Mouse (Mus musculus): ENCODE data around the gene Krt80. TPM values are rescaled to one million over a fixed set of nuclear protein-coding genes. Genes with fewer than 3 reads are reported as not detected.

The Krt80 gene
- polyA plus RNA-seq (2014; fragmentation: Nextera tagmentation; extraction: Ambion mirVana), result 0.81 and 1.6 TPM in 2 replicates

- H3K27ac ChIP-seq (ENCODE audit: low read depth), result no peak within 1 kb of the TSS; the same call in 1 of the 2 replicates
- no peaks in the 10 kb centered on the region for H3K27me3 ChIP-seq (replicated peaks; ENCODE audit: control insufficient read depth, insufficient read depth, low read length)
- H3K9ac ChIP-seq (ENCODE audit: low read length), result no peak within 1 kb of the TSS
- 44% methylated on average over 22 of the region's 22 CpGs for WGBS
- H3K4me3 ChIP-seq (ENCODE audit: low read depth, low read length), result no peak within 1 kb of the TSS
- DNase-seq (ENCODE audit: low spot score) (peak; percentile 79), ATAC-seq (replicated peaks; ENCODE audit: low FRiP score, low TSS enrichment, low read depth) (peak; percentile 55; the same call in 1 of the 2 replicates)
- H3K9me3 ChIP-seq (ENCODE audit: control insufficient read depth, low read length), result no peaks in the 10 kb centered on the region
- peaks cover 17% of the 10 kb centered on the region for H3K4me1 ChIP-seq (replicated peaks; ENCODE audit: control insufficient read depth, insufficient read depth, low read length)
- no peaks in the 10 kb centered on the region for H3K36me3 ChIP-seq (ENCODE audit: control insufficient read depth, insufficient read depth, low read length)
- H3K4me2 ChIP-seq (ENCODE audit: low read length), result no peak within 1 kb of the TSS
These were observed at the start of gene Krt80 for GRCm38 (mm10) chr15:101370101-101370911. TSS of gene Krt80 (minus strand) at chr15:101370162.

- no peak overlapping the region for H3K27ac ChIP-seq (ENCODE audit: low read depth)
- no peaks in the 10 kb centered on the region for H3K9me3 ChIP-seq (ENCODE audit: control insufficient read depth, low read length)
- no peak overlapping the region for H3K4me3 ChIP-seq (ENCODE audit: low read depth, low read length)
- no peaks in the 10 kb centered on the region for H3K36me3 ChIP-seq (ENCODE audit: control insufficient read depth, insufficient read depth, low read length)
- 0 out of 2 replicates have a peak, but pooled peaks cover 3% of the 10 kb centered on the region for H3K4me1 ChIP-seq (replicated peaks; ENCODE audit: control insufficient read depth, insufficient read depth, low read length)
- no peaks in the 10 kb centered on the region for H3K27me3 ChIP-seq (replicated peaks; ENCODE audit: control insufficient read depth, insufficient read depth, low read length)
- H3K9ac ChIP-seq (ENCODE audit: low read length), result no peak overlapping the region
- WGBS, result 77% methylated on average over 4 of the region's 4 CpGs
- DNase-seq (ENCODE audit: low spot score) (no peak), ATAC-seq (replicated peaks; ENCODE audit: low FRiP score, low TSS enrichment, low read depth) (no peak)
- no peak overlapping the region for H3K4me2 ChIP-seq (ENCODE audit: low read length)
These were observed 49.0 kb upstream of the Krt80 start for GRCm38 (mm10) chr15:101418950-101419349.

DNA sequence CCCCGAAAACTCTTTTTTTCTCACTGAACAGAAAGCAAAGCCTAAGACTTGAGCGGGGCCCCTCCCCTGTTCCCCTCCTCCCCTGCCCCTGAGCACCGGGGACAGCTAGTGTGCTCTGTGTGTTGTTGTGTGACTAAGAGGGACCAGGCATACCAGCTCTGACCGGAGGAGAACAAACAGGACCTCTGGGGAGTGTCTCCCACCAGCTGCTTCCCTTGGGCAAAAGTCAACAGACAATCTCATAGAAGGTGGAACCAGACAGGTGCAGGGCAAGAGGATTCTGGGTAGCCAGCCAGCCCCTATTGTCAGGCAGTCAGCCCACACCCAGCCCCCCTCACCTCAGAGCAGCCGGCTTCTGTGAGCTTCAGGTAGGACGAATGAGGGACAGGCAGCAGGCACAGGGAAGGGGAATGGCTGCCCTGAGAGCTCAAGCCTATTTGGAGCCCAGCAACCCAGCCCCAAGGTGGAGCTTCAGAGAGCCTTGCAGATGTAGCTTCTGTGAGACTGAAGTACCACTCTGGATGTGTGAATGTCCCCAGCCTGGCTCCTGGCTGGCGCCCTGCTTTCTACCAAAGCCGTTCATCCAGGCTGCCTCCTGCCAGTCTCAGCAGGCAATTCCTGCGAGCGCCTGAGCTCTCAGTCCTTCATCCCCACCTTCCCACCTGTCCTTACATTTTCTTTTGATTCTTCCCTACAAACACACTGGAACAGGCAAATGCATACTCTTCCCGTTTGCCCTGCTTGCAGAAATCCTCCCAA lies 45.0 kb upstream of the Krt80 start:
- H3K36me3 ChIP-seq (ENCODE audit: control insufficient read depth, insufficient read depth, low read length), result no peaks in the 10 kb centered on the region
- no peak overlapping the region for H3K4me2 ChIP-seq (ENCODE audit: low read length)
- H3K9me3 ChIP-seq (ENCODE audit: control insufficient read depth, low read length), result no peaks in the 10 kb centered on the region

DNA sequence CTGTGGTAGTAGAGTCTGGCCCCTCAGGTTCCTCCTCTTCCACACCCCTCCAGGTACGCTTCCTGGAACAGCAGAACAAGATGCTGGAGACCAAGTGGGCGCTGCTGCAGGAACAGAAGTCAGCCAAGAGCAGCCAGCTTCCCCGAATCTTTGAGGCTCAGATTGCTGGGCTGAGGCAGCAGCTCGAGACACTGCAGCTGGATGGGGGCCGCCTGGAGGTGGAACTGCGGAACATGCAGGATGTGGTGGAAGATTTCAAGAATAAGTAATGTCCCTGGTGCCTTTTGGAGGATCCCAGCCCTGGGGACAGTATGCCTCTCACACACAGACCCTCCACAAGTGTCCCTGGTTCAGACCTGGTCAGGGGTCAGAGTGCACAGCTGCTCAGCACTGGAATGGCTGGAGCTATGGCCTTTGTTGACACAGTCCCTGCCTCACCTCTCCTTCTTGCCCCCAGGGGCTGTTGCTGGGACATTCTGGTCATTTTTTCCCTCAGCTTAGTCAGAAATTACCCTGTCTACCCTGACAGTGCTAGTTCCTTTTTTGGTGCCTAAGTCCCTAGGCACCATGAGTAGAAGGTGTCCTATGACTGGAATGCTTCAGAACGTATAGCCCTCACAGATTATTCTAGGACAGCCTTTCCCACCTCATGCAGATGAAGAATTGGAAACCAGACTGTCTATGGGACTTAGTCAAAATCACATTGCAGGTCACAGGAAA lies 44.1 kb upstream of the Krt80 start:
- Histone ChIP-seq H3K4me1 (replicated peaks; ENCODE audit: control insufficient read depth, insufficient read depth, low read length) (0 out of 2 replicates have a peak, but pooled peaks cover 3% of the 10 kb centered on the region), H3K36me3 (ENCODE audit: control insufficient read depth, insufficient read depth, low read length) (no peaks in the 10 kb centered on the region), H3K4me2 (ENCODE audit: low read length) (no peak overlapping the region; the same call in 1 of the 2 replicates), H3K4me3 (ENCODE audit: low read depth, low read length) (no peak overlapping the region), H3K27ac (ENCODE audit: low read depth) (no peak overlapping the region), H3K9me3 (ENCODE audit: control insufficient read depth, low read length) (no peaks in the 10 kb centered on the region), H3K27me3 (replicated peaks; ENCODE audit: control insufficient read depth, insufficient read depth, low read length) (peaks cover 8% of the 10 kb centered on the region; the same call in 1 of the 2 replicates), H3K9ac (ENCODE audit: low read length) (no peak overlapping the region)
- DNase-seq (ENCODE audit: low spot score) (no peak), ATAC-seq (replicated peaks; ENCODE audit: low FRiP score, low TSS enrichment, low read depth) (no peak)
- whole genome bisulfite sequencing, result 36% methylated on average over 7 of the region's 7 CpGs

More for the DNA sequence above, 45.0 kb upstream of the Krt80 start:
- Histone ChIP-seq H3K4me3 (ENCODE audit: low read depth, low read length) (no peak overlapping the region), H3K9ac (ENCODE audit: low read length) (no peak overlapping the region), H3K4me1 (replicated peaks; ENCODE audit: control insufficient read depth, insufficient read depth, low read length) (0 out of 2 replicates have a peak, but pooled peaks cover 5% of the 10 kb centered on the region), H3K27me3 (replicated peaks; ENCODE audit: control insufficient read depth, insufficient read depth, low read length) (peaks cover 8% of the 10 kb centered on the region; the same call in 1 of the 2 replicates), H3K27ac (ENCODE audit: low read depth) (no peak overlapping the region)
- WGBS, result 40% methylated on average over 11 of the region's 11 CpGs
- no peak for DNase-seq (ENCODE audit: low spot score)
- ATAC-seq (replicated peaks; ENCODE audit: low FRiP score, low TSS enrichment, low read depth), result peak; percentile 61

DNA sequence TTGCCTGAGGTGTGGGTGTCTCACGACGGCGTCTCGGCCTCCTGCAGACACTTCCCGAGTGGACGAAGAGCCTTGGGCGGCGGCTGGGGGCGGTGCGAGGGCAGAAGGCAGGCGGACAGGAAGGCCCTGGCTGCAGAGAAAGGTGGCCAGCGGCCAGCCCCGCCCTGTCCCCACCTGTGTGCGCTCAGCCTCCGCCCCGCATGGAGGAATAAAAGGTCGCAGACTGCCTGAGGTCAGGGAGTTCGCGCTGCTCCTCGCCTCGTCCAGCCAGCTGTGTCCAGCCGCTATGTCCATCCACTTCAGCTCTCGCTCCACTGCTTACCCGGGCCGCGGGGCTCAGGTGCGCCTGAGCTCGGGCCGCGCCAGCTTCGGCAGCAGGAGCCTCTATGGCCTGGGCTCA lies 42.2 kb upstream of the Krt80 start:
- peak overlapping the region; percentile 15 for H3K9ac ChIP-seq (ENCODE audit: low read length)
- peak overlapping the region; percentile 44 for H3K4me2 ChIP-seq (ENCODE audit: low read length)
- H3K4me1 ChIP-seq (replicated peaks; ENCODE audit: control insufficient read depth, insufficient read depth, low read length), result 0 out of 2 replicates have a peak, but pooled peaks cover 2% of the 10 kb centered on the region
- H3K4me3 ChIP-seq (ENCODE audit: low read depth, low read length), result peak overlapping the region; percentile 16
- H3K27ac ChIP-seq (ENCODE audit: low read depth), result peak overlapping the region; percentile 9
- peak; percentile 67 for DNase-seq (ENCODE audit: low spot score)
- WGBS, result 15% methylated on average over 31 of the region's 31 CpGs
- no peaks in the 10 kb centered on the region for H3K9me3 ChIP-seq (ENCODE audit: control insufficient read depth, low read length)
- no peaks in the 10 kb centered on the region for H3K36me3 ChIP-seq (ENCODE audit: control insufficient read depth, insufficient read depth, low read length)
- ATAC-seq (replicated peaks; ENCODE audit: low FRiP score, low TSS enrichment, low read depth), result no peak; the same call in 1 of the 2 replicates
- H3K27me3 ChIP-seq (replicated peaks; ENCODE audit: control insufficient read depth, insufficient read depth, low read length), result peaks cover 8% of the 10 kb centered on the region; the same call in 1 of the 2 replicates

DNA sequence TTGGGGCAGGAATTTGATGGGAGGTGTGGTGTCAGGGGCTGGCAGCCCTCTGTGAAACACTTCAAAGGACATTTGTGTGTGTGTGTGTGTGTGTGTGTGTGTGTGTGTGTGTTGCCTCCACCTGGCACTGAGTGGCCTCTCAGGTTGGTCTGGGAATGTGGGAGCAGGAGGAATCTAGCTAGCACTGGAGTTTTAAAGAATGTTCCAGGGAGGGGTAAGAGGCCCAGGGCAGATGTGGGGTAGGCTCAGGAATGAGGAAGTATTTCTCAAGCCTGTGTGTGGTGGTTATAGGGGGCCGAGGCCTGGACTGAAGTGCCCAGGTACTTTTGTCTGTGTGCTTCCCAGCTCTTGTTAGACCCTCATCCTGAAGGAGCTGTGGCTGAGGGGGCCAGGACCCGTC lies 40.8 kb upstream of the Krt80 start, which contains the start of gene Krt7:
TSS of gene Krt7 (plus strand) at position 269 of the 400 bp plus-strand sequence.
- Histone ChIP-seq H3K27ac (ENCODE audit: low read depth) (peak within 1 kb of the TSS; percentile 19), H3K27me3 (replicated peaks; ENCODE audit: control insufficient read depth, insufficient read depth, low read length) (peaks cover 8% of the 10 kb centered on the region; the same call in 1 of the 2 replicates), H3K9ac (ENCODE audit: low read length) (no peak within 1 kb of the TSS; the same call in 1 of the 2 replicates), H3K4me3 (ENCODE audit: low read depth, low read length) (peak within 1 kb of the TSS; percentile 16), H3K4me1 (replicated peaks; ENCODE audit: control insufficient read depth, insufficient read depth, low read length) (0 out of 2 replicates have a peak, but pooled peaks cover 2% of the 10 kb centered on the region), H3K9me3 (ENCODE audit: control insufficient read depth, low read length) (no peaks in the 10 kb centered on the region), H3K4me2 (ENCODE audit: low read length) (peak within 1 kb of the TSS; percentile 44), H3K36me3 (ENCODE audit: control insufficient read depth, insufficient read depth, low read length) (no peaks in the 10 kb centered on the region)
- DNase-seq (ENCODE audit: low spot score) (no peak), ATAC-seq (replicated peaks; ENCODE audit: low FRiP score, low TSS enrichment, low read depth) (peak; percentile 37)
- WGBS, result 25% methylated on average over 2 of the region's 2 CpGs

DNA sequence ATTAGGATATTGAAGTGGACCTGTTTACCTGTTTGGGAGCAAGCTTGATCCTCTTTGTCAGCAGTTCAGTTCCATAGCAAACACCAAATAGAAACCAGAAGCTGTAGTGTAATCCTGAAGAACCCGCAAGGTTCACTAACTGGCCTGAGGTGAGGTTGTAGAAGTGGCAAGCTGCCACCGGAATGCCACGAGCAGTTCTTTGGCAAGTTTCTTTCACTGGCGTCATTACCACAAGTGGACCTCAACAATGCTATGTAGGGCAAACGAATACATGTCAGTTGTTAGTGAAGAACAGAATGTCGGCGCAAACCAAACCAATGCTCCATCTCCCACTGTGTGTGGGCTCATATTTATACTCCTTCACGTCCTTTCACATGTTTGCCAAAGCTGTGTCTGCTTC lies 28.3 kb upstream of the Krt80 start:
- Histone ChIP-seq H3K9me3 (ENCODE audit: control insufficient read depth, low read length) (no peaks in the 10 kb centered on the region), H3K4me1 (replicated peaks; ENCODE audit: control insufficient read depth, insufficient read depth, low read length) (no peaks in the 10 kb centered on the region), H3K27ac (ENCODE audit: low read depth) (no peak overlapping the region), H3K4me3 (ENCODE audit: low read depth, low read length) (no peak overlapping the region), H3K4me2 (ENCODE audit: low read length) (no peak overlapping the region), H3K27me3 (replicated peaks; ENCODE audit: control insufficient read depth, insufficient read depth, low read length) (no peaks in the 10 kb centered on the region), H3K9ac (ENCODE audit: low read length) (no peak overlapping the region), H3K36me3 (ENCODE audit: control insufficient read depth, insufficient read depth, low read length) (no peaks in the 10 kb centered on the region)
- DNase-seq (ENCODE audit: low spot score) (no peak), ATAC-seq (replicated peaks; ENCODE audit: low FRiP score, low TSS enrichment, low read depth) (no peak)
- WGBS, result 84% methylated on average over 8 of the region's 8 CpGs

GRCm38 (mm10) chr15:101397683-101398082 lies 27.7 kb upstream of the Krt80 start:
- no peak overlapping the region for H3K4me3 ChIP-seq (ENCODE audit: low read depth, low read length)
- no peak overlapping the region for H3K4me2 ChIP-seq (ENCODE audit: low read length)
- H3K27me3 ChIP-seq (replicated peaks; ENCODE audit: control insufficient read depth, insufficient read depth, low read length), result no peaks in the 10 kb centered on the region
- no peak overlapping the region for H3K27ac ChIP-seq (ENCODE audit: low read depth)
- H3K9ac ChIP-seq (ENCODE audit: low read length), result no peak overlapping the region
- no peaks in the 10 kb centered on the region for H3K9me3 ChIP-seq (ENCODE audit: control insufficient read depth, low read length)
- no peaks in the 10 kb centered on the region for H3K4me1 ChIP-seq (replicated peaks; ENCODE audit: control insufficient read depth, insufficient read depth, low read length)
- WGBS, result 76% methylated on average over 2 of the region's 2 CpGs
- H3K36me3 ChIP-seq (ENCODE audit: control insufficient read depth, insufficient read depth, low read length), result no peaks in the 10 kb centered on the region
- DNase-seq (ENCODE audit: low spot score) (no peak), ATAC-seq (replicated peaks; ENCODE audit: low FRiP score, low TSS enrichment, low read depth) (no peak)
